Comparison of ENCODE assay signal across 25 mouse cellular contexts in the genomic region with DNA sequence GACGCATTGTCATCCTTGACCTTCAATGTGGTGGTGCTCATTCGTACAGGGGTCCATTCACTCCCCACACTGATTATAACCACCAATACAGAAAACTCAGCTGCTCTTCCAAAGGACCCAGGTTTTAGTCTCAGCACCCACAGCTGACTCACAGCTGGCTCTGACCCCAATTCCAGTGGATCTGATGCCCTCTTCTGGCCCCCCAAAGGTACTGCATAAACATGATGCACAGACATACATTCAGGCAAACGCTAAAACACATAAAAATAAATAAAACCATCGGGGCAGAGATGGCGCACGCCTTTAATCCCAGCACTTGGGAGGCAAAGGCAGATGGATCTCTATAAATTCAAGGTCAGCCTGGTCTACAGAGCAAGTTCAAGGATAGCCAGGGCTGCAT. TPM values are rescaled to one million over a fixed set of nuclear protein-coding genes. Genes with fewer than 3 reads are reported as not detected.
A peak's percentile ranks its signal among the peaks of the same experiment; 100 is the strongest.
DNase-seq lines count a peak whose midpoint lies in the region; ATAC-seq and TF ChIP-seq lines count a peak whose summit lies in the region.
"Had no signal": no experiment of that assay in that cellular context is flagged by ENCODE, and none has a peak within 500 bp of the region (broad histone marks: within the 10 kb centered on the region; RNA-seq: fewer than 3 reads in every experiment).

No protein-coding gene starts in this region.

- H3K9me3 ChIP-seq in liver, embryonic 14.5 days (ENCODE audit: control insufficient read depth, low read length): no peaks in the 10 kb centered on the region
- H3K9me3 ChIP-seq in liver, embryonic 12.5 days (replicated peaks): no peaks in the 10 kb centered on the region
- no peaks in the 10 kb centered on the region for H3K9me3 ChIP-seq in ES-E14 (ENCODE audit: control insufficient read depth, insufficient read depth, low read depth, low read length)
- H3K9me3 ChIP-seq: forebrain, embryonic 15.5 days; limb, embryonic 15.5 days; neural tube, embryonic 12.5 days had no signal

- no peaks in the 10 kb centered on the region for H3K4me1 ChIP-seq in liver, embryonic 14.5 days (replicated peaks; ENCODE audit: control insufficient read depth in 2 of 2, insufficient read depth in 2 of 2, low read length in 1 of 2)
- no peaks in the 10 kb centered on the region for H3K4me1 ChIP-seq in liver, embryonic 12.5 days
- peaks cover 0 to 2% of the 10 kb centered on the region in 2 experiments; a peak in 1 of 4 replicates for H3K4me1 ChIP-seq in ES-E14 (ENCODE audit: control insufficient read depth in 2 of 2, insufficient read depth in 2 of 2, low read length in 2 of 2, poor library complexity in 1 of 2)
- H3K4me1 ChIP-seq: forebrain, embryonic 15.5 days; limb, embryonic 15.5 days; neural tube, embryonic 12.5 days had no signal

- WGBS in liver, embryonic 14.5 days (ENCODE audit: insufficient replicate concordance): 71% methylated on average over 6 of the region's 6 CpGs
- 72% methylated on average over 6 of the region's 6 CpGs for WGBS in liver, embryonic 12.5 days (ENCODE audit: insufficient replicate concordance)

- H3K36me3 ChIP-seq in liver, embryonic 14.5 days (replicated peaks; ENCODE audit: control insufficient read depth, insufficient read depth, low read depth): no peaks in the 10 kb centered on the region
- H3K36me3 ChIP-seq in liver, embryonic 12.5 days: no peaks in the 10 kb centered on the region
- no peaks in the 10 kb centered on the region for H3K36me3 ChIP-seq in ES-E14 (ENCODE audit: control insufficient read depth, insufficient read depth, low read length, poor library complexity, severe bottlenecking)
- H3K36me3 ChIP-seq: forebrain, embryonic 15.5 days; limb, embryonic 15.5 days; neural tube, embryonic 12.5 days had no signal

- no peak overlapping the region for H3K4me3 ChIP-seq in gastrocnemius, adult 2 months
- H3K4me3 ChIP-seq in liver, embryonic 14.5 days (ENCODE audit: insufficient read depth in 1 of 2, low read depth in 2 of 2, low read length in 2 of 2): no peak overlapping the region
- no peak overlapping the region for H3K4me3 ChIP-seq in liver, embryonic 12.5 days
- H3K4me3 ChIP-seq in ES-E14 (ENCODE audit: insufficient read depth in 1 of 2, low read depth in 1 of 2, low read length in 2 of 2, poor library complexity in 1 of 2, severe bottlenecking in 1 of 2): no peak overlapping the region
- H3K4me3 ChIP-seq: forebrain, embryonic 15.5 days; limb, embryonic 15.5 days; neural tube, embryonic 12.5 days had no signal

- DNase-seq in gastrocnemius, adult 2 months: no peak
- DNase-seq in gastrocnemius, adult 18-20 months (ENCODE audit: low spot score): no peak
- DNase-seq in liver, embryonic 14.5 days (ENCODE audit: low read depth in 3 of 3, low spot score in 3 of 3): no peak
- peak; percentile 17 for DNase-seq in ES-E14 (ENCODE audit: low read depth, low spot score)
- no peak for DNase-seq in urinary bladder, postnatal 10 days (ENCODE audit: low spot score)
- DNase-seq in gastrocnemius, postnatal 10 days: no peak
- DNase-seq: cerebellum, adult 11-12 months; cerebellum, postnatal 36 days; gastrocnemius, postnatal 14 days; kidney, adult 11 months; kidney, postnatal 25 days; lung, postnatal 10 days had no signal

- no peak for ATAC-seq in liver, embryonic 14.5 days (ENCODE audit: insufficient read depth)
- ATAC-seq in liver, embryonic 12.5 days: no peak
- peak; percentile 75 for ATAC-seq in erythroid progenitor cell, adult 5-6 weeks (replicated peaks; ENCODE audit: low FRiP score, poor library complexity, severe bottlenecking)
- ATAC-seq: forebrain, embryonic 15.5 days had no signal

- H3K4me2 ChIP-seq in liver, embryonic 14.5 days (ENCODE audit: low read depth): no peak overlapping the region
- no peak overlapping the region for H3K4me2 ChIP-seq in liver, embryonic 12.5 days
- H3K4me2 ChIP-seq: forebrain, embryonic 15.5 days; heart, embryonic 11.5 days; hindbrain, embryonic 14.5 days; limb, embryonic 15.5 days; neural tube, embryonic 12.5 days had no signal

- H3K27me3 ChIP-seq in liver, embryonic 14.5 days (ENCODE audit: control insufficient read depth, insufficient read depth, low read length): no peaks in the 10 kb centered on the region
- no peaks in the 10 kb centered on the region for H3K27me3 ChIP-seq in liver, embryonic 12.5 days (replicated peaks)
- H3K27me3 ChIP-seq: forebrain, embryonic 15.5 days; limb, embryonic 15.5 days; neural tube, embryonic 12.5 days had no signal

- H3K9ac ChIP-seq in liver, embryonic 14.5 days (replicated peaks): no peak overlapping the region
- no peak overlapping the region for H3K9ac ChIP-seq in liver, embryonic 12.5 days
- no peak overlapping the region for H3K9ac ChIP-seq in ES-E14 (ENCODE audit: insufficient read depth, low read depth, low read length, poor library complexity, severe bottlenecking)
- H3K9ac ChIP-seq: forebrain, embryonic 15.5 days; hindbrain, embryonic 14.5 days; limb, embryonic 15.5 days; neural tube, embryonic 12.5 days had no signal

- in situ Hi-C loops in ES-E14 (cut with MboI; ENCODE audit: low sequenced_read_pairs in 2 of 2, unreplicated experiment in 2 of 2): no loop called here

- intact Hi-C loops in gastrocnemius, adult 2 months (cut with DNase I): no loop called here

- TF ChIP-seq CTCF in gastrocnemius, adult 2 months (IDR thresholded peaks at IDR 0.05): peak; percentile 22; the same call in 1 of the 2 replicates
- TF ChIP-seq CTCF in liver, embryonic 14.5 days (IDR thresholded peaks at IDR 0.05; ENCODE audit: low read depth): peak; percentile 60

- TF ChIP-seq EP300 in liver, embryonic 14.5 days (IDR thresholded peaks at IDR 0.05; ENCODE audit: low read depth): no peak

- H3K27ac ChIP-seq in gastrocnemius, adult 2 months: no peak overlapping the region
- H3K27ac ChIP-seq in liver, embryonic 14.5 days: no peak overlapping the region
- H3K27ac ChIP-seq in liver, embryonic 12.5 days: no peak overlapping the region
- no peak overlapping the region for H3K27ac ChIP-seq in ES-E14 (ENCODE audit: insufficient read depth, low read depth, low read length, poor library complexity, severe bottlenecking)
- H3K27ac ChIP-seq: forebrain, embryonic 15.5 days; hindbrain, embryonic 14.5 days; limb, embryonic 15.5 days; neural tube, embryonic 12.5 days had no signal

TF ChIP-seq in ES-E14, 5 proteins besides CTCF, POLR2A, EP300 and RAD21:
- TF ChIP-seq ZNF384 (IDR thresholded peaks at IDR 0.05; ENCODE audit: low read depth, low read length) (no peak), HCFC1 (IDR thresholded peaks at IDR 0.05; ENCODE audit: borderline replicate concordance, insufficient read depth, low read length) (no peak), ZC3H11A (IDR thresholded peaks at IDR 0.05; ENCODE audit: borderline replicate concordance, low read depth, low read length) (peak; percentile 39; the same call in 1 of the 2 replicates), MAFK (IDR thresholded peaks at IDR 0.05; ENCODE audit: insufficient read depth, low read depth, low read length) (no peak)

RNA-seq across cellular contexts. Expression of a gene that starts 34.4 kb away (rescaled TPM):
- 1 to 10 TPM; 5.0 to 7.0 TPM for total RNA-seq in gastrocnemius, adult 2 months (2021)
- 1 to 10 TPM; 5.7 to 6.0 TPM for total RNA-seq in gastrocnemius, adult 18-20 months (2021)
- polyA plus RNA-seq in liver, embryonic 14.5 days (2012; rRNA removed): 52.6 and 56.3 TPM in 2 replicates
- polyA plus RNA-seq in liver, embryonic 14.5 days (2014; fragmentation: Nextera tagmentation; extraction: Ambion mirVana): 31.5 and 33.1 TPM in 2 replicates
- polyA plus RNA-seq in liver, embryonic 12.5 days (2016; fragmentation: Nextera tagmentation; extraction: Ambion mirVana): 52.8 and 57.8 TPM in 2 replicates
- 6.9 and 23.5 TPM in 2 replicates for total RNA-seq in ES-E14 (2012; rRNA removed)
- total RNA-seq in erythroid progenitor cell, adult 5-6 weeks (2015; ENCODE audit: low replicate concordance): 273 and 276 TPM in 2 replicates
- total RNA-seq in erythroid progenitor cell, adult 5-6 weeks (2017; ENCODE audit: low replicate concordance): 282 and 375 TPM in 2 replicates
- total RNA-seq in gastrocnemius, postnatal 10 days (2021): 1 to 10 TPM; 5.6 to 6.7 TPM

RNA-seq across cellular contexts. Expression of a gene that starts 34.5 kb away (rescaled TPM):
- total RNA-seq in gastrocnemius, adult 2 months (2021): not detected
- not detected for total RNA-seq in gastrocnemius, adult 18-20 months (2021)
- polyA plus RNA-seq in liver, embryonic 14.5 days (2012; rRNA removed): not detected in 2 replicates
- not detected in 2 replicates for polyA plus RNA-seq in liver, embryonic 14.5 days (2014; fragmentation: Nextera tagmentation; extraction: Ambion mirVana)
- polyA plus RNA-seq in liver, embryonic 12.5 days (2016; fragmentation: Nextera tagmentation; extraction: Ambion mirVana): not detected in 2 replicates
- 0.53 and 0.76 TPM in 2 replicates for total RNA-seq in ES-E14 (2012; rRNA removed)
- total RNA-seq in erythroid progenitor cell, adult 5-6 weeks (2015; ENCODE audit: low replicate concordance): not detected in 2 replicates
- not detected in 2 replicates for total RNA-seq in erythroid progenitor cell, adult 5-6 weeks (2017; ENCODE audit: low replicate concordance)
- not detected for total RNA-seq in gastrocnemius, postnatal 10 days (2021)
- total RNA-seq: adrenal gland, adult 18-20 months; gastrocnemius, postnatal 14 days; heart, postnatal 14 days; layer of hippocampus, postnatal 14 days; left cerebral cortex, postnatal 14 days; megakaryocyte-erythroid progenitor cell, adult 5-6 weeks had no signal
- polyA plus RNA-seq: forebrain, embryonic 15.5 days; heart, embryonic 11.5 days; hindbrain, embryonic 14.5 days; limb, embryonic 15.5 days; neural tube, embryonic 12.5 days; spleen, adult 2 months had no signal

Comparison
In these comparisons a context has a peak if more than half of its experiments do, and no peak if none do; other contexts are left out.
1. RNA of a gene that starts 34.4 kb away (total RNA-seq): 273 to 375 TPM in erythroid progenitor cell, adult 5-6 weeks; 5.0 to 7.0 TPM in gastrocnemius, adult 2 months, 6.9 to 23.5 TPM in ES-E14, 5.6 to 6.7 TPM in gastrocnemius, postnatal 10 days and 5.7 to 6.0 TPM in gastrocnemius, adult 18-20 months; every median in the first group is over 10 times any median in the second.